Mouse (Mus musculus) embryonic facial prominence, embryonic 15.5 days (tissue): ENCODE measurements at regions not wholly inside any gene's neighbourhood (a gene's known extent, or its start where the extent isn't known, plus 50 kb on each side); places are given as distances from the start of the nearest gene placed in this dataset.

Experiments
- ATAC-seq: fragments of 200-750 bp; cut with Nextera tagmentation; 2 replicates; pipeline ENCODE4 v1.8.0; 2017; ENCODE audit warnings: low read depth, moderate TSS enrichment; ENCODE audit not compliant: insufficient number of reproducible peaks, low FRiP score, low TSS enrichment
- H3K27ac ChIP-seq: fragments of 300-500 bp; sonication (generic); replicated peaks from 2 replicates; pipeline ENCODE4 v1.5.1; 2015; ENCODE audit warnings: mild to moderate bottlenecking, inconsistent platforms
- H3K27me3 ChIP-seq: fragments of 300-500 bp; sonication (generic); 2 replicates; pipeline ENCODE4 v1.6.1; 2015; ENCODE audit warnings: inconsistent platforms
- H3K36me3 ChIP-seq: fragments of 300-500 bp; sonication (generic); 2 replicates; pipeline ENCODE4 v1.6.1; 2015; ENCODE audit warnings: mild to moderate bottlenecking, inconsistent platforms
- H3K4me1 ChIP-seq: fragments of 300-500 bp; sonication (generic); 2 replicates; pipeline ENCODE4 v1.6.1; 2015; ENCODE audit warnings: inconsistent platforms
- H3K4me2 ChIP-seq: fragments of 300-500 bp; sonication (generic); replicated peaks from 2 replicates; pipeline ENCODE4 v1.6.1; 2015; ENCODE audit warnings: mild to moderate bottlenecking, inconsistent platforms
- H3K4me3 ChIP-seq: fragments of 300-500 bp; sonication (generic); replicated peaks from 2 replicates; pipeline ENCODE4 v1.5.1; 2015; ENCODE audit warnings: mild to moderate bottlenecking, inconsistent platforms
- H3K9ac ChIP-seq: fragments of 300-500 bp; sonication (generic); 2 replicates; pipeline ENCODE4 v1.6.1; 2015; ENCODE audit warnings: inconsistent platforms
- H3K9me3 ChIP-seq: fragments of 300-500 bp; sonication (generic); replicated peaks from 2 replicates; pipeline ENCODE4 v1.6.1; 2016; ENCODE audit warnings: inconsistent platforms
- WGBS: fragments of 180-500 bp; shearing (Covaris S2); methylation state at CpG from one replicate; pipeline ENCODE4 v1.1.7; 2015; 5-methylcytosine and 5-hydroxymethylcytosine counted together

GRCm38 (mm10) chrX:10984894-10985293, 270.1 kb downstream of the Mid1ip1 start:
- 88% methylated on average over 7 of the region's 7 CpGs for WGBS
- ATAC-seq: no peak
- H3K27ac ChIP-seq: no peak overlapping the region
- 0 out of 2 replicates have a peak, but pooled peaks cover 6% of the 10 kb centered on the region for H3K27me3 ChIP-seq
- no peak overlapping the region for H3K9ac ChIP-seq
- no peak overlapping the region for H3K4me2 ChIP-seq
- H3K4me1 ChIP-seq: no peaks in the 10 kb centered on the region
- no peaks in the 10 kb centered on the region for H3K9me3 ChIP-seq
- no peaks in the 10 kb centered on the region for H3K36me3 ChIP-seq
- no peak overlapping the region for H3K4me3 ChIP-seq

GRCm38 (mm10) chrX:10991871-10992210, 277.0 kb downstream of the Mid1ip1 start:
- Histone ChIP-seq H3K27me3 (0 out of 2 replicates have a peak, but pooled peaks cover 7% of the 10 kb centered on the region), H3K4me2 (peak overlapping the region; percentile 42), H3K4me1 (peaks cover 17% of the 10 kb centered on the region), H3K4me3 (peak overlapping the region; percentile 19; the same call in 1 of the 2 replicates), H3K36me3 (no peaks in the 10 kb centered on the region), H3K9ac (no peak overlapping the region), H3K9me3 (no peaks in the 10 kb centered on the region), H3K27ac (no peak overlapping the region)
- ATAC-seq: no peak
- WGBS: 28% methylated on average over 6 of the region's 6 CpGs

DNA sequence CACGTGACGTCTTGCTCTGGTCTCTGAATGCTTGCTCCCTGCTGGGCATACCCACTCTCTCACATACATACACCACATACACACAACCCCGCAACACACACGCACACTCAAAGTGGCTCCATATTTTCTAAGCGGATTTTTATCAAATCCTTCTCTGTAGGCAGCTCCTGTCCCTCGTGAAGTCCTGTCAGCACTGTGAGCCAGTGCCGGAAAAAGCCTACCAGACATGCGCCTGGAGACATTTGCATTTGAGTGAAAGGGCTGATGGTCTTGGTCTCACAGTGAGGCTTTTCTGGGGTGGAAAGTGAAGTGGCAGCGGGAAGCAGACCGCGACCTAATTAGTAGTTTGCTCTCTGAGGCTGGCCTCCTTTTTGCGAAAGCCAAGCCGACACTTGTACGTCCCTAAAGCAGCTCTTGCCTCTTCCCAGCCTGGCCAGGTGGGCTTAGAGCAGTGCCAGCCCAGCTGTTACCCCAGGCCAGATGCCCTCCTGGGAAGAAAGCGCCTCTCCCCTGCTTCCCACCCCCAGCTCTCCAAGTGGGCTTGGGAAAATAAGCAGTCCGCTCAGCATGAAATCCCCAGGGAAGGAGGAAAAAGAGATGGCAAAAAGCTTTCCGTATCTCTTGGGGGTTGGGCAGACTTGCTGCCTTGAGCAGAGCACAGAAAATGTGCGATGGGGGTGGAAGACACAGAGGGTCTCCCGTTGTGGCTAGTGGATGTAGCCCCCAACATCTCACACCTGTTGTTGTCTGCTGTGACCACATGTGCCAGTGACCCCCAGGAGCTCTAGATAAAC, 277.6 kb downstream of the Mid1ip1 start:
- Histone ChIP-seq H3K9ac (no peak overlapping the region), H3K27ac (no peak overlapping the region), H3K27me3 (0 out of 2 replicates have a peak, but pooled peaks cover 7% of the 10 kb centered on the region), H3K4me2 (peak overlapping the region; percentile 42), H3K36me3 (no peaks in the 10 kb centered on the region), H3K4me3 (peak overlapping the region; percentile 19), H3K4me1 (peaks cover 17% of the 10 kb centered on the region), H3K9me3 (no peaks in the 10 kb centered on the region)
- WGBS: 23% methylated on average over 19 of the region's 19 CpGs
- ATAC-seq: peak; percentile 72; the same call in 1 of the 2 replicates

DNA sequence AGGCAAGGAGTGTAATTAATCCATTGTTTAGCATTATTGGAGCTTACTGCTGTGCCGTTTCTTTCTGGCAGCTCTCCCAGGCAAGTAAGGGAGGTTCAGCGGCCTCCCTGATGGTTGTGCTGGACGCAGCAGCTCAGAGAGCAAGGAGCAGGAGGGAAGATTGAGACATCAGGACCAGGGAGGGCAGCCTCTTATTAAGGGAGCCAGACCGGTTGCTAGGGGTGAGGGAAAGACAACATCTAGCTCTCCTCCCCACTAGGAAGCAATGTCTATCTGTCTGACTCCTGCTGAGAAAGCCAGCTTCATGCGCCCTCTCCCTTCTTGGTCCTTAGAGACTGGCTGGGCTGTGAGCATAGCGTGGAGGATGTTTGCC, 278.2 kb downstream of the Mid1ip1 start:
- peak; percentile 34; the same call in 1 of the 2 replicates for ATAC-seq
- Histone ChIP-seq H3K9ac (no peak overlapping the region), H3K36me3 (no peaks in the 10 kb centered on the region), H3K4me1 (peaks cover 17% of the 10 kb centered on the region), H3K27ac (no peak overlapping the region), H3K4me2 (peak overlapping the region; percentile 42), H3K27me3 (0 out of 2 replicates have a peak, but pooled peaks cover 7% of the 10 kb centered on the region), H3K9me3 (no peaks in the 10 kb centered on the region), H3K4me3 (no peak overlapping the region)
- WGBS: 34% methylated on average over 6 of the region's 6 CpGs

GRCm38 (mm10) chrX:10994910-10995309, 280.1 kb downstream of the Mid1ip1 start:
- ATAC-seq: no peak
- Histone ChIP-seq H3K4me1 (peaks cover 17% of the 10 kb centered on the region), H3K27me3 (0 out of 2 replicates have a peak, but pooled peaks cover under 1% of the 10 kb centered on the region), H3K4me2 (no peak overlapping the region), H3K36me3 (no peaks in the 10 kb centered on the region), H3K9me3 (no peaks in the 10 kb centered on the region), H3K4me3 (no peak overlapping the region), H3K27ac (no peak overlapping the region), H3K9ac (no peak overlapping the region)

DNA sequence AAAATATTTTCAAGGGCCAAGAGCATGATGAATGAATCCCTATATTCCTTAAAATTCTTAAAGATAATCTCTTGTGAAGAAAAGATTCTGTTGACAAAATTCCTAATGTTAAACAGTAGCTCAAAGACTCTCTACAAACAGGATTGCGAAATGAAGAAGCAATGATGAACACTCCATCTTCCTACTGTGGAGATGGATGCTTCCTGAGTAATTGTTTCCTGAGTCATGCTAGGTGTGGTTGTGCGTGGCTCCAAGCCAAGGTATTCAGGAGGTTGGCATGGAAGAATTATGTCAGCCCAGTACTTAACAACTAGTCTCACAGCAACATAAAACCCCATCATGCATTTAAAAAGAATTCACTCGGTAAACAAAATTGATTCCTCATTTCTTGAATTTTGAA, 286.4 kb downstream of the Mid1ip1 start:
- H3K27me3 ChIP-seq: no peaks in the 10 kb centered on the region
- H3K4me1 ChIP-seq: no peaks in the 10 kb centered on the region
- WGBS: 73% methylated on average over 3 of the region's 3 CpGs
- no peaks in the 10 kb centered on the region for H3K9me3 ChIP-seq
- no peak overlapping the region for H3K27ac ChIP-seq
- no peak overlapping the region for H3K4me2 ChIP-seq
- H3K9ac ChIP-seq: no peak overlapping the region
- ATAC-seq: no peak
- H3K36me3 ChIP-seq: no peaks in the 10 kb centered on the region
- H3K4me3 ChIP-seq: no peak overlapping the region

DNA sequence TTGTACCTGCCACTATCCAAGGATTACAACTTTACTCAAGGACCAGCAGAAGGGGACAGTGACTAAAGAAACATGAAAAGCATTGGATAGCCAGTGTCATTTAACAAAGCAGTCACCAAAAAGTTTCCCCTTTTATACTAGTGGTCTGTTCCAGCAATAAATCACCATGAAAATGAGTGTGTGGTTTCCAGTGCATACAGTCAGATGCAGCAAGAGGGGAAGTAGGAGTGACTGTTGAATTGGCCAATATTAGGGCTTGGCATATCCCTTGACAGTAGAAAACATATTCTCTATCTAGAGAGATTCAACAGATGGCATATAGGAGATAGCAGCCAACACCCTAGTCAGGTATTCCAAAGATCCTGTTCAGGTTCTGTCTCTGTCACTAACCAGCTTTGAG, 259.8 kb upstream of the H2al1a start:
- Histone ChIP-seq H3K4me1 (no peaks in the 10 kb centered on the region), H3K36me3 (no peaks in the 10 kb centered on the region), H3K9ac (no peak overlapping the region), H3K27me3 (no peaks in the 10 kb centered on the region), H3K4me2 (no peak overlapping the region), H3K27ac (no peak overlapping the region), H3K9me3 (no peaks in the 10 kb centered on the region), H3K4me3 (no peak overlapping the region)
- ATAC-seq: no peak

DNA sequence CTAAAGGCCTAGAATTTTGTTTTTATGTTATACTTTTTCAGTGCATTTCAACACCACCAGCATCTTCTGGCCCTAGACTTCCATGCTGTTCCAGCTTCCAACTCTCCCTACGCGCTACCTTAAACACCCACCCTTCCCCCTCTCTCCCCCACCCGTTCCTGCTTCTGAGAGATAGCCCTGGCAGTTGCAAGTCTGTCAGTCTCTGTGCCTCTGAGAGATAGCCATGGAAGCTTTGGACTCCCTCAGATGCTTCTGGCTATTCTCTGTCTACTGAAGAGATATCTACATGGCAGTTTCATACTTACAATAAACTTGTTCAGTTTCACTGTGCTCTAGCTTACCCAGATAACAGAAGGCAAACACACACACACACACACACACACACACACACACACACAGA, 252.3 kb upstream of the H2al1a start:
- no peak overlapping the region for H3K9ac ChIP-seq
- 77% methylated on average over 3 of the region's 3 CpGs for WGBS
- no peak for ATAC-seq
- no peaks in the 10 kb centered on the region for H3K36me3 ChIP-seq
- no peak overlapping the region for H3K4me2 ChIP-seq
- no peaks in the 10 kb centered on the region for H3K4me1 ChIP-seq
- no peaks in the 10 kb centered on the region for H3K9me3 ChIP-seq
- no peak overlapping the region for H3K27ac ChIP-seq
- H3K4me3 ChIP-seq: no peak overlapping the region
- H3K27me3 ChIP-seq: no peaks in the 10 kb centered on the region

GRCm38 (mm10) chrX:11082171-11082570, 216.9 kb upstream of the H2al1a start:
- H3K27ac ChIP-seq: no peak overlapping the region
- WGBS: 62% methylated on average over 3 of the region's 3 CpGs
- no peaks in the 10 kb centered on the region for H3K36me3 ChIP-seq
- no peak overlapping the region for H3K4me3 ChIP-seq
- H3K4me2 ChIP-seq: no peak overlapping the region
- no peaks in the 10 kb centered on the region for H3K9me3 ChIP-seq
- peaks cover 4% of the 10 kb centered on the region; the same call in 1 of the 2 replicates for H3K27me3 ChIP-seq
- H3K4me1 ChIP-seq: no peaks in the 10 kb centered on the region
- no peak for ATAC-seq
- H3K9ac ChIP-seq: no peak overlapping the region

GRCm38 (mm10) chrX:11082845-11083244, 216.2 kb upstream of the H2al1a start:
- no peak for ATAC-seq
- Histone ChIP-seq H3K27ac (no peak overlapping the region), H3K27me3 (0 out of 2 replicates have a peak, but pooled peaks cover 4% of the 10 kb centered on the region), H3K4me3 (no peak overlapping the region), H3K4me2 (no peak overlapping the region), H3K4me1 (no peaks in the 10 kb centered on the region), H3K9me3 (no peaks in the 10 kb centered on the region), H3K9ac (no peak overlapping the region), H3K36me3 (no peaks in the 10 kb centered on the region)
- 79% methylated on average over 3 of the region's 3 CpGs for WGBS

DNA sequence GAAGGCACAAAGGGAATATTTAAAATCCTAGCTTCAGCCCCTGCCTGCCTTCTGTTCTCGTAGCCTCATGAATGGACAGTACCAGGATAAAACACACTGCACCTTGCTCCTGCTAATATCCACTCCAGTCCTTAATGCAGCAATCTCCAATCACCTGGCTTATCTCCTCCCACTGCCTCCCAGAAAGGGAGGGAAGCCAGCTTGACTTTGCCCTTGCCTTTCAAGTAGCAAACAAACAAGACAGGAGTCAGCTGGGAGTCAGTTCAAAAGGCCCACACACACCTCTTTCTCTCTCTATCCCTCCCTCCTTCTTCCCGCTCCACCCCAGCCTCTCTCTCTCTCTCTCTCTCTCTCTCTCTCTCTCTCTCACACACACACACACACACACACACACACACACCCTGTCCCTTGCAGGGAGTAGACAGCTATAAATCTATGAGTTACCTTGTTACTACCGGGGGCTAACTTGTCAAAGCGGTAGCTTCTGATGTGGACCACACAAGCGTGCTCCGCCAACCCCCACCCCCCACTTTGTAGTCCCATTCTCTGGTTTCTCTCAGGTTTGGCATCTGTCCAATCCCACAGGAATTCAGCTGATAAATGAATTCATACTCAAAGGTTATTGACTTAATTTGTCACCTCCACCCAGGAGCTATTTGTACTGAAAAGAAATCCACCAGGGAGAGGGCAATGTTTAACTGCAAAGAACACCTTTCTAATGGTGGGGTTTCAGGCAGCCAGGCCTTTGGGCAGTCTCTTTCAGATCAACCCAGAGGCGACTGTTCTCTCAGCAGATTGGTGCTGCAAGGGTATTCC, 212.6 kb upstream of the H2al1a start:
- Histone ChIP-seq H3K27ac (no peak overlapping the region), H3K9me3 (no peaks in the 10 kb centered on the region), H3K27me3 (0 out of 2 replicates have a peak, but pooled peaks cover 4% of the 10 kb centered on the region), H3K4me1 (no peaks in the 10 kb centered on the region), H3K36me3 (no peaks in the 10 kb centered on the region), H3K4me2 (no peak overlapping the region), H3K9ac (no peak overlapping the region), H3K4me3 (no peak overlapping the region)
- 67% methylated on average over 7 of the region's 7 CpGs for WGBS
- ATAC-seq: no peak
